Mouse (Mus musculus) liver, embryonic 14.5 days (tissue): Measurements from ENCODE around the gene Bmpr2. TPM values are rescaled to one million over a fixed set of nuclear protein-coding genes. Genes with fewer than 3 reads are reported as not detected.
A peak's percentile ranks its signal among the peaks of the same experiment; 100 is the strongest.

Source experiments
- ATAC-seq: fragments of 200-750 bp; cut with Nextera tagmentation; 2 replicates; pipeline ENCODE4 v1.8.0; 2017; ENCODE audit warnings: moderate number of reproducible peaks, mild to moderate bottlenecking, moderate library complexity; ENCODE audit not compliant: insufficient read depth
- DNase-seq, 3 experiments: peaks; one replicate each; pipeline ENCODE4 v3.0.0-alpha.2; 2012 to 2013; ENCODE audit warnings: low read depth in 3 of 3, low spot score in 3 of 3
- H3K27ac ChIP-seq: fragments of 300-500 bp; sonication (generic); 2 replicates; pipeline ENCODE4 v1.5.1; 2014; ENCODE audit warnings: moderate library complexity, mild to moderate bottlenecking, control low read depth, inconsistent platforms
- H3K27me3 ChIP-seq: fragments of 300-500 bp; sonication (generic); 2 replicates; pipeline ENCODE4 v1.6.1; 2014; ENCODE audit warnings: mild to moderate bottlenecking, low read length, moderate library complexity; ENCODE audit not compliant: control insufficient read depth, insufficient read depth
- H3K36me3 ChIP-seq: fragments of 300-500 bp; sonication (generic); replicated peaks from 2 replicates; pipeline ENCODE4 v1.6.1; 2014; ENCODE audit warnings: low read depth; ENCODE audit not compliant: control insufficient read depth, insufficient read depth
- H3K4me1 ChIP-seq, 2 experiments: fragments of 200-500 bp in 1 of 2; fragments of 300-500 bp in 1 of 2; sonication (generic) in 1 of 2; replicated peaks; 2 replicates each; pipeline ENCODE4 v1.6.1; 2012 to 2014; ENCODE audit warnings: antibody characterized with exemption in 1 of 2, inconsistent platforms in 1 of 2, low read length in 1 of 2; ENCODE audit not compliant: control insufficient read depth in 2 of 2, insufficient read depth in 2 of 2
- H3K4me2 ChIP-seq: fragments of 300-500 bp; sonication (generic); 2 replicates; pipeline ENCODE4 v1.6.1; 2014; ENCODE audit warnings: low read depth, mild to moderate bottlenecking, control low read depth, moderate library complexity
- H3K4me3 ChIP-seq, 2 experiments: fragments of 200-500 bp in 1 of 2; fragments of 300-500 bp in 1 of 2; sonication (generic) in 1 of 2; 2 replicates each; pipeline ENCODE4 v1.5.1; 2012 to 2014; ENCODE audit warnings: low read depth in 2 of 2, low read length in 2 of 2, mild to moderate bottlenecking in 2 of 2, control low read depth in 1 of 2, inconsistent platforms in 1 of 2, moderate library complexity in 1 of 2; ENCODE audit not compliant: insufficient read depth in 1 of 2
- H3K9ac ChIP-seq: fragments of 300-500 bp; sonication (generic); replicated peaks from 2 replicates; pipeline ENCODE4 v1.6.1; 2014; ENCODE audit warnings: mild to moderate bottlenecking, control low read depth, moderate library complexity
- H3K9me3 ChIP-seq: fragments of 300-500 bp; sonication (generic); 2 replicates; pipeline ENCODE4 v1.6.1; 2016; ENCODE audit warnings: low read length, mixed read lengths; ENCODE audit not compliant: control insufficient read depth
- CTCF ChIP-seq: IDR thresholded peaks from 2 replicates; pipeline ENCODE4 v1.5.1; 2016; ENCODE audit warnings: antibody characterized with exemption, low read depth, control low read depth
- EP300 ChIP-seq: IDR thresholded peaks from 2 replicates; pipeline ENCODE4 v1.6.1; 2016; ENCODE audit warnings: antibody characterized with exemption, low read depth
- WGBS: fragments of 180-500 bp; shearing (Covaris S2); extraction: QIAGEN DNeasy Blood & Tissue Kit; methylation state at CpG from one replicate; pipeline ENCODE4 v1.1.7; 2014; ENCODE audit not compliant: insufficient replicate concordance; 5-methylcytosine and 5-hydroxymethylcytosine counted together
- polyA plus RNA-seq, 2 experiments: library from polyadenylated mRNA; depleted of rRNA in 1 of 2; stranded (reverse) in 1 of 2; unstranded in 1 of 2; fragments of >200 nt; fragmentation: Nextera tagmentation in 1 of 2; extraction: Ambion mirVana in 1 of 2; gene quantifications; 2 replicates each; pipeline versions ENCODE4 v1.2.1 to v1.2.3; 2012 to 2014

Gene Bmpr2
- polyA plus RNA-seq, 2 experiments = 1.0 TPM

GRCm38 (mm10) chr1:59913195-59913868 lies 150.1 kb downstream of the Bmpr2 start:
- under 1% methylated on average over 93 of the region's 98 CpGs for WGBS
- peak overlapping the region; percentile 78 for H3K27ac ChIP-seq
- no peaks in the 10 kb centered on the region for H3K9me3 ChIP-seq
- peak overlapping the region; percentile 98 for H3K4me2 ChIP-seq
- peak overlapping the region; percentile 77 to 80 for H3K4me3 ChIP-seq
- peaks cover 25 to 27% of the 10 kb centered on the region in 2 experiments for H3K4me1 ChIP-seq
- H3K27me3 ChIP-seq = no peaks in the 10 kb centered on the region
- peak overlapping the region; percentile 87 for H3K9ac ChIP-seq
- ATAC-seq (peak; percentile 59), DNase-seq (no peak)
- H3K36me3 ChIP-seq = no peaks in the 10 kb centered on the region
- TF ChIP-seq CTCF (no peak), EP300 (no peak)

GRCm38 (mm10) chr1:59913869-59914225 lies 150.6 kb downstream of the Bmpr2 start:
- ATAC-seq = no peak
- 2% methylated on average over 12 of the region's 12 CpGs for WGBS
- TF ChIP-seq CTCF (no peak), EP300 (no peak)

DNA sequence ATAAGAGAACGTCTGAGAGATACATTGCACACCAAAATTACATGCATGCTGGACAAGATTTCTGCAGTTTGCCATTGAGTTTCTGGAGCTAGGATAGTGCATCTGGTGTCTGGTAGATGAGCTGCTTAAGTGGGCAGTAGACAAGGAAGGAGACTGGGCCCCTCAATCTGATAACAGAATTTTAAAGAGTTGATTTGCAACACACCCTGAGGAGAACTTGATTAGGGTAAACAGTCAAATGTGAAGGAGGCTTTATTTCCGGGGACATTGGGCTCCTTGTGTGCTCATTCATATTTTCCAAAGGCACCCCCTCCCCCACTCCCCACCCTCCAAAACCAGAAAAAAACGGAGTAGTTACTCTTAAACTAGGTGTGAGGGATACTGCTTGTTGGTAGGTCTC lies 151.6 kb downstream of the Bmpr2 start:
- peak overlapping the region; percentile 54; the same call in 1 of the 2 replicates for H3K27ac ChIP-seq
- H3K36me3 ChIP-seq = no peaks in the 10 kb centered on the region
- no peak for ATAC-seq
- TF ChIP-seq CTCF = no peak
- TF ChIP-seq EP300 = peak; percentile 49
- H3K27me3 ChIP-seq = no peaks in the 10 kb centered on the region
- H3K9me3 ChIP-seq = no peaks in the 10 kb centered on the region
- 10% methylated on average over 3 of the region's 3 CpGs for WGBS
- H3K9ac ChIP-seq = no peak overlapping the region; the same call in 1 of the 2 replicates
- peak in 1 of 3 experiments; percentile 46 for DNase-seq
- H3K4me2 ChIP-seq = peak overlapping the region; percentile 98
- peak overlapping the region in 1 of 2 experiments; percentile 80; a peak in 2 of 4 replicates for H3K4me3 ChIP-seq
- H3K4me1 ChIP-seq = peaks cover 26 to 27% of the 10 kb centered on the region in 2 experiments

More at GRCm38 (mm10) chr1:59913869-59914225, 150.6 kb downstream of the Bmpr2 start:
- Histone ChIP-seq H3K27me3 (no peaks in the 10 kb centered on the region), H3K27ac (peak overlapping the region; percentile 78), H3K9me3 (no peaks in the 10 kb centered on the region), H3K9ac (peak overlapping the region; percentile 87), H3K4me2 (peak overlapping the region; percentile 98), H3K4me3 (peak overlapping the region; percentile 77 to 80), H3K4me1 (peaks cover 26 to 27% of the 10 kb centered on the region in 2 experiments), H3K36me3 (no peaks in the 10 kb centered on the region)
- peak in 2 of 3 experiments; percentile 28 to 52 for DNase-seq

DNA sequence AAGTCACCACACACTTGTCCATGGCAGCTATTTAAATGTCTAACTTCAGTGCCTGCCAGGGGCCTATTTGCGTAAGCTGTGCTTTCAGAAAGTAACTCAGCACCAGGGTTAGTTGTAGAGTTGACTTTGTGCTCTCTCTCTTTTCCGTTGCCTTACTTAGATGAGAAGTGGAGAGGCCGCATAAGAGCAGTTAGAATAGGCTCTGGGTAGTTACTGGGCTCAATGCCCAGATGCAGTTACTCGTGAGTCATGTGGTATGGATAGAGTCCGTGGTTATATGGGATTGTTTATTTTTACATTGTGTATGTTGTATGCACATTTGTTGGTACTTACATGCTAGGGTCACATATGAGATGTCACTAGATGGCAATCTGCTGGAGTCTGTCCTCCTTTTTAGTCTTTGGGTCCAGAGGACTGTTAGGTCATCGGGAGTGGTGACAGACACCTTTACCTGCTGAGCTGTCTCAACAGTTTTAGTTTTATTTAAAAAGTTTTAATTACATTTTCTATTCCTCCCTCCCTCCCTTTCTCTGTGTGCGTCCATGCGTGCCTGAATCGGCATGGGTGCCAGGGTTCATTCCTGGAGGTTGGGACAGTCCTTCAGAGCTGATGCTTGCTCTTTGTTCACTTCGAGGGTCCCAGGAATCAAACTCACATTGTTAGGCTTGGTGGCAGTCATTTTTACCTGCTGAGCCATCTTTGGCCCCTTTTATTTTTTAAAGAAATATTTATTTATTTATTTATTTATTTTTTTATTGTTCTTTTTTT lies 152.8 kb downstream of the Bmpr2 start:
- Histone ChIP-seq H3K36me3 (no peaks in the 10 kb centered on the region), H3K4me1 (peaks cover 26 to 27% of the 10 kb centered on the region in 2 experiments), H3K9me3 (no peaks in the 10 kb centered on the region), H3K9ac (no peak overlapping the region), H3K27me3 (no peaks in the 10 kb centered on the region), H3K27ac (no peak overlapping the region), H3K4me2 (no peak overlapping the region), H3K4me3 (no peak overlapping the region)
- ATAC-seq (no peak), DNase-seq (no peak)
- TF ChIP-seq CTCF (no peak), EP300 (no peak)
- WGBS = 78% methylated on average over 10 of the region's 10 CpGs

DNA sequence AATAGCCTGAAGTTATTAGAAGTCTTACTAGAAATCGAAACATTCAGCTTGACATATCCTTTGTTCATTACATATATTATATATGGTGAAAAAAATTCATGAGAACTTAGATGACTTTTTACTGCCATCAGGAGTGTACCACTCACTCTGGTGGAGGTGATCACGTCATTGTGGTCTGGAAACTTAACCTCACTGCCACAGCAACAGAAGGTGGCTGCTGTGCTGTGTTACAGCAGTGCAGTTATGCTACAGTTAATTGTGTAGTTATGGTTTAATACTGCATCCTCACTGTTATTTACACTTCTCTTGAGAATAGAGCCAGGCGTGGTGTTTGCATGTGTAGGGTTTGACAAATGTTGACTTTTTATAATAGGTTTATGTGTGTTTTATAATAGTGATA lies 154.2 kb downstream of the Bmpr2 start:
- H3K9me3 ChIP-seq = no peaks in the 10 kb centered on the region
- 50% methylated on average over 3 of the region's 3 CpGs for WGBS

More for the DNA sequence above, 154.2 kb downstream of the Bmpr2 start:
- ATAC-seq = no peak
- Histone ChIP-seq H3K9ac (no peak overlapping the region), H3K36me3 (no peaks in the 10 kb centered on the region), H3K4me3 (no peak overlapping the region), H3K4me1 (peaks cover 26 to 27% of the 10 kb centered on the region in 2 experiments), H3K27me3 (no peaks in the 10 kb centered on the region), H3K27ac (no peak overlapping the region), H3K4me2 (no peak overlapping the region)
- no peak for DNase-seq
- TF ChIP-seq EP300 (no peak), CTCF (no peak)
